18 mouse cellular contexts compared by ENCODE assay signal in the genomic region with DNA sequence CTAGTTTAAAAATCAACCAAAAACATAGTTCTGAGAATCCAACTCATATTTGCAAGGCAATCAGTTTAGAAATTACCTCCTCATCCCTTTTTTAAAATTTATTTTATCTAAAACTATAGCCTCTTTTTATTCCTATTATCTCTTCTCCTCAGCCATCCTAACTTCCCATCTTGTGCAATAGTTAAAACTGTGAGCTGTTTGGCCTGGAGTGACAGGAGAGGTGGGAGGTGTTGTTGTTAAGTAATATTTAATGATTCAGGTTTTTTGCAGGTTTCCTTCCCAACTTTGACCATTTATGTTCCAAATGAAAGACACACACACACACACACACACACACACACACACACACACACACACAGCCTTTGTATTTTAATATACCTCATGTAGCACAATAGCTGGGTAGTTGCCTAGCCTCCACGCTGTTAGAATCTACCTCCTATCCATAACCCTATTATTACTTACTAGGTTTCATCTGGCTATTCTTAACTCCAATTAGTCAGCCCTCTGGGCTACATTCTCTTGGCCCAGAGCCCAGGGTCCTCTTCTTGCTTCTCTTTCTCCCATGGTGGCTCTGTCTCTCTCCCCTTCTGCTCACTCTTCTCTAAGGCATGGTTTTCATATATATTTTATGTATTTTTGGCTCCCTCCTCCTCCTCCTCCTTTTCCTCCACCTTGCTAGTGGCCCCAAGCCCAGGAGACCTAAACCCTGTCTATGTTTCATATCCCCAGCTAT.
DNase-seq lines count a peak whose midpoint lies in the region; ATAC-seq and TF ChIP-seq lines count a peak whose summit lies in the region.
"Had no signal": no experiment of that assay in that cellular context is flagged by ENCODE, and none has a peak within 500 bp of the region (broad histone marks: within the 10 kb centered on the region; RNA-seq: fewer than 3 reads in every experiment).

No protein-coding gene starts in this region.

- ATAC-seq in megakaryocyte progenitor cell, adult 5-6 weeks (replicated peaks; ENCODE audit: poor library complexity), result peak; percentile 59

- DNase-seq in adrenal gland, adult 2 months, result peak; percentile 32
- no peak for DNase-seq in adrenal gland, adult 18-20 months (ENCODE audit: low spot score in 2 of 2)
- peak; percentile 8 for DNase-seq in left cerebral cortex, postnatal 4 days
- DNase-seq in left cerebral cortex, adult 2 months (ENCODE audit: extremely low spot score in 1 of 2, low spot score in 2 of 2), result no peak
- peak; percentile 16 to 50 for DNase-seq in adrenal gland, postnatal 36 days
- DNase-seq in limb, embryonic 10.5 days (ENCODE audit: low spot score), result no peak
- DNase-seq in heart, adult 8-10 months (ENCODE audit: low spot score), result no peak
- DNase-seq: cerebellum, adult 18-20 months; gastrocnemius, postnatal 25 days; kidney, adult 9 months; lung, adult 2 months had no signal

- H3K4me3 ChIP-seq in left cerebral cortex, adult 2 months, result no peak overlapping the region
- no peak overlapping the region for H3K4me3 ChIP-seq in limb, embryonic 10.5 days
- H3K4me3 ChIP-seq: heart, embryonic 13.5 days; hindbrain, embryonic 10.5 days; layer of hippocampus, adult 2 months; limb, embryonic 15.5 days; neural tube, embryonic 13.5 days had no signal

- intact Hi-C loops in left cerebral cortex, postnatal 4 days (cut with DNase I), result no loop called here
- intact Hi-C loops in left cerebral cortex, adult 2 months (cut with DNase I), result no loop called here

- H3K9me3 ChIP-seq in limb, embryonic 10.5 days (replicated peaks), result no peaks in the 10 kb centered on the region
- H3K9me3 ChIP-seq: heart, embryonic 13.5 days; limb, embryonic 15.5 days; neural tube, embryonic 13.5 days had no signal

- TF ChIP-seq CTCF in left cerebral cortex, adult 2 months (IDR thresholded peaks at IDR 0.05), result no peak

- peaks cover 3% of the 10 kb centered on the region; the same call in 1 of the 2 replicates for H3K4me1 ChIP-seq in limb, embryonic 10.5 days
- H3K4me1 ChIP-seq: heart, embryonic 13.5 days; hindbrain, embryonic 10.5 days; limb, embryonic 15.5 days had no signal

- 74% methylated on average over 1 of the region's 1 CpGs for WGBS in limb, embryonic 10.5 days

- no peaks in the 10 kb centered on the region for H3K27me3 ChIP-seq in limb, embryonic 10.5 days (ENCODE audit: low read depth, poor library complexity, severe bottlenecking)
- H3K27me3 ChIP-seq: heart, embryonic 13.5 days; limb, embryonic 15.5 days; neural tube, embryonic 13.5 days had no signal

- H3K36me3 ChIP-seq in limb, embryonic 10.5 days, result no peaks in the 10 kb centered on the region
- H3K36me3 ChIP-seq: heart, embryonic 13.5 days; hindbrain, embryonic 10.5 days; limb, embryonic 15.5 days; neural tube, embryonic 13.5 days had no signal

- H3K27ac ChIP-seq in left cerebral cortex, adult 2 months, result no peak overlapping the region
- no peak overlapping the region for H3K27ac ChIP-seq in limb, embryonic 10.5 days
- H3K27ac ChIP-seq: heart, embryonic 13.5 days; hindbrain, embryonic 10.5 days; layer of hippocampus, adult 2 months; limb, embryonic 15.5 days; macrophage had no signal

Comparison
In these comparisons a context has a peak if more than half of its experiments do, and no peak if none do; other contexts are left out.
1. DNase-seq: peak in adrenal gland, adult 2 months (single experiment), left cerebral cortex, postnatal 4 days (single experiment) and adrenal gland, postnatal 36 days (2 of 2); none in adrenal gland, adult 18-20 months (0 of 2), left cerebral cortex, adult 2 months (0 of 2), limb, embryonic 10.5 days (single experiment) and heart, adult 8-10 months (single experiment).